Mouse (Mus musculus): ENCODE measurements at regions not wholly inside any gene's neighbourhood (a gene's known extent, or its start where the extent isn't known, plus 50 kb on each side); places are given as distances from the start of the nearest gene placed in this dataset.
"Not testable (repeated sequence)": the region's sequence is repeated elsewhere in the genome, so short reads cannot be mapped to it uniquely, and the experiment has no call there.

GRCm38 (mm10) chr10:11739574-11740368 is 396.6 kb downstream of the Epm2a start:
- Histone ChIP-seq H3K27me3 (no peaks in the 10 kb centered on the region), H3K4me1 (peaks cover 6% of the 10 kb centered on the region; the same call in 1 of the 2 replicates), H3K27ac (no peak overlapping the region), H3K36me3 (ENCODE audit: poor library complexity, severe bottlenecking) (no peaks in the 10 kb centered on the region), H3K9ac (no peak overlapping the region), H3K4me3 (no peak overlapping the region), H3K9me3 (replicated peaks) (no peaks in the 10 kb centered on the region), H3K4me2 (no peak overlapping the region)
- 87% methylated on average over 5 of the region's 5 CpGs for WGBS
- peak; percentile 55; the same call in 1 of the 2 replicates for ATAC-seq

GRCm38 (mm10) chr10:11745587-11745986 is 402.4 kb downstream of the Epm2a start:
- H3K4me2 ChIP-seq = no peak overlapping the region
- H3K9ac ChIP-seq = no peak overlapping the region
- H3K4me3 ChIP-seq = no peak overlapping the region
- H3K9me3 ChIP-seq (replicated peaks) = no peaks in the 10 kb centered on the region
- no peaks in the 10 kb centered on the region for H3K4me1 ChIP-seq
- H3K27ac ChIP-seq = no peak overlapping the region
- no peaks in the 10 kb centered on the region for H3K36me3 ChIP-seq (ENCODE audit: poor library complexity, severe bottlenecking)
- ATAC-seq = no peak
- WGBS = 90% methylated on average over 4 of the region's 4 CpGs
- no peaks in the 10 kb centered on the region for H3K27me3 ChIP-seq

- no peaks in the 10 kb centered on the region for H3K4me1 ChIP-seq
- H3K27ac ChIP-seq = no peak overlapping the region
- H3K9ac ChIP-seq = no peak overlapping the region
- H3K4me3 ChIP-seq = no peak overlapping the region
- no peak overlapping the region for H3K4me2 ChIP-seq
- no peaks in the 10 kb centered on the region for H3K27me3 ChIP-seq
- no peaks in the 10 kb centered on the region for H3K9me3 ChIP-seq (replicated peaks)
- ATAC-seq = no peak
- no peaks in the 10 kb centered on the region for H3K36me3 ChIP-seq (ENCODE audit: poor library complexity, severe bottlenecking)
These were observed 403.8 kb downstream of the Epm2a start for GRCm38 (mm10) chr10:11746959-11747358.

- no peak overlapping the region for H3K27ac ChIP-seq
- H3K4me1 ChIP-seq = no peaks in the 10 kb centered on the region
- H3K4me2 ChIP-seq = no peak overlapping the region
- H3K9ac ChIP-seq = no peak overlapping the region
- no peaks in the 10 kb centered on the region for H3K9me3 ChIP-seq (replicated peaks)
- WGBS = 55% methylated on average over 5 of the region's 5 CpGs
- no peaks in the 10 kb centered on the region for H3K27me3 ChIP-seq
- H3K4me3 ChIP-seq = no peak overlapping the region
- H3K36me3 ChIP-seq (ENCODE audit: poor library complexity, severe bottlenecking) = no peaks in the 10 kb centered on the region
- ATAC-seq = no peak
These were observed 412.0 kb downstream of the Epm2a start for GRCm38 (mm10) chr10:11755105-11755730.

- WGBS = 88% methylated on average over 6 of the region's 6 CpGs
- ATAC-seq = no peak
- H3K27me3 ChIP-seq = no peaks in the 10 kb centered on the region
These were observed 434.7 kb downstream of the Epm2a start for GRCm38 (mm10) chr10:11777894-11778293.

GRCm38 (mm10) chr10:11780302-11780701 is 437.1 kb downstream of the Epm2a start:
- no peaks in the 10 kb centered on the region for H3K36me3 ChIP-seq (ENCODE audit: poor library complexity, severe bottlenecking)
- 67% methylated on average over 2 of the region's 2 CpGs for WGBS
- H3K9ac ChIP-seq = no peak overlapping the region
- no peak overlapping the region for H3K4me3 ChIP-seq
- H3K9me3 ChIP-seq (replicated peaks) = no peaks in the 10 kb centered on the region; the same call in 1 of the 2 replicates
- no peak overlapping the region for H3K4me2 ChIP-seq
- no peaks in the 10 kb centered on the region for H3K27me3 ChIP-seq
- ATAC-seq = no peak
- no peak overlapping the region for H3K27ac ChIP-seq
- H3K4me1 ChIP-seq = no peaks in the 10 kb centered on the region

More at GRCm38 (mm10) chr10:11777894-11778293, 434.7 kb downstream of the Epm2a start:
- Histone ChIP-seq H3K27ac (no peak overlapping the region), H3K4me2 (no peak overlapping the region), H3K9me3 (replicated peaks) (peaks cover 7% of the 10 kb centered on the region), H3K4me3 (no peak overlapping the region), H3K9ac (no peak overlapping the region), H3K36me3 (ENCODE audit: poor library complexity, severe bottlenecking) (no peaks in the 10 kb centered on the region), H3K4me1 (no peaks in the 10 kb centered on the region)

- H3K4me3 ChIP-seq = no peak overlapping the region
- H3K4me1 ChIP-seq = no peaks in the 10 kb centered on the region
- H3K9me3 ChIP-seq (replicated peaks) = no peaks in the 10 kb centered on the region
- ATAC-seq = no peak
- no peak overlapping the region for H3K27ac ChIP-seq
- H3K36me3 ChIP-seq (ENCODE audit: poor library complexity, severe bottlenecking) = no peaks in the 10 kb centered on the region
- no peak overlapping the region for H3K9ac ChIP-seq
- H3K4me2 ChIP-seq = no peak overlapping the region
- H3K27me3 ChIP-seq = no peaks in the 10 kb centered on the region
These were observed 444.0 kb downstream of the Epm2a start for GRCm38 (mm10) chr10:11787240-11787639.

GRCm38 (mm10) chr10:11799510-11799909 is 456.3 kb downstream of the Epm2a start:
- Histone ChIP-seq H3K27ac (no peak overlapping the region), H3K4me1 (no peaks in the 10 kb centered on the region), H3K4me2 (no peak overlapping the region), H3K4me3 (no peak overlapping the region), H3K9me3 (replicated peaks) (no peaks in the 10 kb centered on the region; the same call in 1 of the 2 replicates), H3K9ac (no peak overlapping the region), H3K27me3 (no peaks in the 10 kb centered on the region), H3K36me3 (ENCODE audit: poor library complexity, severe bottlenecking) (no peaks in the 10 kb centered on the region)
- ATAC-seq = no peak
- 96% methylated on average over 3 of the region's 3 CpGs for WGBS

- not testable (repeated sequence) for H3K9ac ChIP-seq; H3K4me2 ChIP-seq; H3K4me3 ChIP-seq; H3K9me3 ChIP-seq (replicated peaks); H3K36me3 ChIP-seq (ENCODE audit: poor library complexity, severe bottlenecking); H3K27ac ChIP-seq; ATAC-seq; H3K4me1 ChIP-seq; H3K27me3 ChIP-seq
- 59% methylated on average over 13 of the region's 13 CpGs for WGBS
These were observed 458.4 kb downstream of the Epm2a start for GRCm38 (mm10) chr10:11801372-11802230.

GRCm38 (mm10) chr10:11809255-11809654 is 466.1 kb downstream of the Epm2a start:
- Histone ChIP-seq H3K27ac (no peak overlapping the region), H3K9me3 (replicated peaks) (no peaks in the 10 kb centered on the region), H3K36me3 (ENCODE audit: poor library complexity, severe bottlenecking) (no peaks in the 10 kb centered on the region), H3K9ac (no peak overlapping the region), H3K27me3 (no peaks in the 10 kb centered on the region), H3K4me1 (no peaks in the 10 kb centered on the region), H3K4me2 (no peak overlapping the region), H3K4me3 (no peak overlapping the region)
- 37% methylated on average over 3 of the region's 3 CpGs for WGBS
- no peak for ATAC-seq

- H3K9me3 ChIP-seq (replicated peaks) = no peaks in the 10 kb centered on the region
- no peak overlapping the region for H3K4me3 ChIP-seq
- 77% methylated on average over 3 of the region's 3 CpGs for WGBS
- H3K4me2 ChIP-seq = no peak overlapping the region
- no peak overlapping the region for H3K9ac ChIP-seq
- no peak overlapping the region for H3K27ac ChIP-seq
- no peaks in the 10 kb centered on the region for H3K36me3 ChIP-seq (ENCODE audit: poor library complexity, severe bottlenecking)
- ATAC-seq = peak; percentile 50; the same call in 1 of the 2 replicates
- H3K4me1 ChIP-seq = no peaks in the 10 kb centered on the region
- no peaks in the 10 kb centered on the region for H3K27me3 ChIP-seq
These were observed 479.3 kb downstream of the Epm2a start for GRCm38 (mm10) chr10:11822418-11822959.

GRCm38 (mm10) chr10:11841094-11841493 is 497.9 kb downstream of the Epm2a start:
- H3K9me3 ChIP-seq (replicated peaks) = no peaks in the 10 kb centered on the region

More at GRCm38 (mm10) chr10:11841094-11841493, 497.9 kb downstream of the Epm2a start:
- Histone ChIP-seq H3K27me3 (no peaks in the 10 kb centered on the region), H3K4me3 (no peak overlapping the region), H3K27ac (no peak overlapping the region), H3K36me3 (ENCODE audit: poor library complexity, severe bottlenecking) (no peaks in the 10 kb centered on the region), H3K4me2 (no peak overlapping the region), H3K9ac (no peak overlapping the region), H3K4me1 (no peaks in the 10 kb centered on the region)
- 77% methylated on average over 5 of the region's 5 CpGs for WGBS
- ATAC-seq = no peak
